Mouse (Mus musculus) 3T3-L1 (cell line): Measurements from ENCODE around the gene Lpar2.

ENCODE experiments used
- DNase-seq: peaks from one replicate; pipeline ENCODE4 v3.0.0-alpha.2; 2015; ENCODE audit warnings: low read depth, low spot score

The Lpar2 gene

GRCm38 (mm10) chr8:69822386-69823191 is at the start of gene Lpar2:
TSS of gene Lpar2 (plus strand) at chr8:69822429.
- DNase-seq: peak; percentile 43

DNA sequence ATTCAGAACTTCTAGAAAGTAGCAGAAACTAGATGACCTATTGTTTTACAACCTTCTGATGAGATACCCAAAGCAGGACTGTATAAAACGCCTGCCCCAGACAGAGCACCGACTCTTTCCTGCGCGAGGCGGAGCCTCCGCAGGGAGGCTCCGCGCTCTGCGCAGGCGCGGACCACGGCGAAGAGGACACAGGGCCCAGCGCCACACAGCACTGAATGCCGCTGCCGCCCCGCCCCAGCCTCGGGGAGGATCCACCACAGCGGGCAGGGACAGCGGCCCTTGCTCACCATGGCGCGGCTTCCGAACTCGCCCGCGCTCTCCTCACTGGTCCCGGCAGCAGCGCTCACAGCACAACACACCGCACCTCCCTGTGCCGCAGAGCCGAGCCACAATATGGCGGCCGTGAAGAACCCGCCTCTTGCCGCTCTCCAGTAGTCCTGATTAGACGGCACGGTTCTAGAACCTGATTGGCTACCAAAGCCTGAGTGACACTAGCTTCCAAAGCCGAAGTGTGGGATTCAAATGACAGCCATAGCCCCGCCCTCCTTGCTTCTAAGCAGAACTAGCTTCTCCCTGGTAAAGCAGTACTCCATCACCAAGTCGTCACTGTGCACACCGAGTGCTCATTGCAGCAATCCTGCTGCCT is 47.6 kb upstream of the Lpar2 start, which contains the start of gene Gm20422:
Gene Gm20422, minus strand, starts transcription at position 384 of the 646 bp plus-strand sequence.
- DNase-seq: peak; percentile 100

GRCm38 (mm10) chr8:69775149-69775534 is 47.1 kb upstream of the Lpar2 start:
- DNase-seq: no peak

DNA sequence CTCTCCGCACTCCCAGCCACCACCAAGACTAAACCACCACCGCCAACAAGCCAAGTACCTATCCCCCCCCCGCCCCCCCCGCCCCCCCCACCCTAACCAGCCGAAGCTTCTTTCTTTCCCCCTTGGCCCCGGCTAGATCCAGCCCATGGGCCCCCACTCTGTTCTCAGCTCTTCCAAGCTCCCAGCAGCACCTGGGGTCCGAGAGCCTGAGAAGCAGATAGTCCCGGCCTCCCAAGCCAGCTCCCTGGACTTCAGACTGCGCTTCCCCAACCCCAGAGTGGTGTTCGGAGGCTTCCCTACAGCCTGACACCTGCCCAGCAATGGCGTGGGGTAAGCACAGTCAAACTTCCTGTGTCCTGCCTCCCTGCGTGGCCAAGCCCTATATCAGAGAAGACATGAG is 45.1 kb upstream of the Lpar2 start:
- no peak for DNase-seq

DNA sequence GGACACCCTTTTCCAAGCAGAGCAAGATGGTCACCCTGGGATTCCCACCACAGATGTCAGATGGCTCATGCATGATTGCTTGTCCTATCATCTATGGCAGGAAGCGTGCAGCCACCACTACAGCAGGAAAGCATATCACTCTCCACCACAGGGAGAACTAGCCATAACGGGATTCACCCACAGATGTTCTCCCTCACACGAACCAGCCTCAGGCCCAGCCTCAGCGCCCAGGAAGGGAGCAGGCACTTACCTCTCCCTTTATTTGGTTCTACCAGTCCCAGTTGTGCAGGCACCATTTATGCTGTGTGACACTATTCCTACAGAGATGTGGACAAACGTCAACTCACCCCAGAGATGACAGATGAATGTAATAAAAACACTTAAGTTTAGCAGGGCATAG is 33.1 kb upstream of the Lpar2 start:
- no peak for DNase-seq

DNA sequence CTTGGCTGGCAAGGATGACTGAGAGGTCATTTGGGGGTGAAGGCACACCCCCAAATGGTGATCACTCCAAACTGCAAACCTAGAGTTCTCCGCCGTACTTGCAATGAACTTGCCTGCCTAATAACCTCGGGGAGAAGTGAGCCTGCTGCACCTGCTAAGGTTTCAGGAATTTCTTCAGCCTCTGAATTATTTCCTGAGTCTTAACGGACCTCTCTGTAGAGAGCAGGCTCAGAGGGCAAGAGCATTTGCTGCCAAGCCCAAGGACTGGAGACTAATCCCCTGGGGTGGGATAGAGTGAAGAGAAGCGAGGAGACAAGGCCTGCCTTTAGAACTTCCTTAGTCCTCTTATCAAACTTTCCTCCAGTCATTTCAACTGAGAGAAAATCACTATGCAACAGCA is 32.5 kb upstream of the Lpar2 start:
- no peak for DNase-seq

DNA sequence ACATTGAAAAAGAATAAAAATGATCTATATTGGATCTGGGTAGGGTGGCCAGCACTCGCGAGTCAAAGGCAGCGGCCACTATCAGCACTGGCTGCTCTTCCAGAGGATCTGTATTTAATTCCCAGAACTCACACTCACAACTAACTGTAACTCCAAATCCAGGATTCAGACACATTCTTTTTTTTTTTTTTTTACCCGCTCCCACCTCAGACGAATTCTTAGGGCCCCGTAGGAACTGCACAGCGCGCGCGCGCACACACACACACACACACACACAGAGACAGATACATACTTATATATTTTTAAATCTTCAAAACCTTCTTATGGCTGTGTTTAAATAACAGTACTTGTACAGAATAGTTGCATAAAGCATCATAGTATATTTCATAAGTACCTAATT is 31.9 kb upstream of the Lpar2 start:
- DNase-seq: peak; percentile 29

- DNase-seq: peak; percentile 92
Measured at GRCm38 (mm10) chr8:69790773-69791367, 31.4 kb upstream of the Lpar2 start, which contains the start of the genes Atp13a1 and Zfp866. TSS of gene Atp13a1 (plus strand) at chr8:69791163. TSS of gene Zfp866 (minus strand) at chr8:69791178.

GRCm38 (mm10) chr8:69791415-69792068 is 30.7 kb upstream of the Lpar2 start:
- peak; percentile 46 for DNase-seq

DNA sequence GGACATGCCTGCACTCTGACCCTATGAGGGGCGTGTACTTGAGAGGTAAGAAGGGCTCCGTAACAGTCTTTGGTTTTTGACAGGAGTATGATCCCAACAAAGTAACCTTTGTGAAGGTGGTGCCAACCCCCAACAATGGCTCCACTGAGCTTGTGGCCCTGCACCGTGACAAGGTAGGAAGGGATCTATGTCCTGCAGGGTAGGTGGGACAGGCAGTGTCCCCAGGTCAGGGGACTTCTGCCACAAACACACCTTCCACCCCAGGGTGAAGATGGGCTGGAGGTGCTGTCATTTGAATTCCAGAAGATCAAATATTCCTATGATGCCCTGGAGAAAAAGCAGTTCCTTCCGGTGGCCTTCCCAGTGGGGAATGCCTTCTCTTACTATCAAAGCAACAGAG is 28.6 kb upstream of the Lpar2 start:
- no peak for DNase-seq

DNA sequence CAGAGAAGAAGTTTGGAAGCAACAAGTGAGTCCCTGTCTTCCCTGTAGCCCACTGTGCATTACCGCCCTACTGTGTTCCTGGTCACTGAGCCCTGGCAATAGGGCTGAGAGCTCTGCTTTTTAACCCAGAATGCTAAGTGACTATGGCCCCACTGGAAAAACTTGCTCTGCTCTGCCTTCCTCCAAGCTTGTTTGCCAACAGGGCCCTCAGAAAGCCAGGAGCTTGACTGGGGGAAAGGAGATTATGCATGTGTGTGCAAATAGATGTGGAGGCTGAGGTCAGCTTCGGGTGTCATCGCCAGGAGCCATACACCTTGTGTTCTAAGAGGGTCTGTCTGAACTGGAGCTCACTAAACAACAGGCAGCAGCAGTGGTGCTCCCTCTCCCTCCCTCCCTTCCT is 28.1 kb upstream of the Lpar2 start:
- DNase-seq: no peak

DNA sequence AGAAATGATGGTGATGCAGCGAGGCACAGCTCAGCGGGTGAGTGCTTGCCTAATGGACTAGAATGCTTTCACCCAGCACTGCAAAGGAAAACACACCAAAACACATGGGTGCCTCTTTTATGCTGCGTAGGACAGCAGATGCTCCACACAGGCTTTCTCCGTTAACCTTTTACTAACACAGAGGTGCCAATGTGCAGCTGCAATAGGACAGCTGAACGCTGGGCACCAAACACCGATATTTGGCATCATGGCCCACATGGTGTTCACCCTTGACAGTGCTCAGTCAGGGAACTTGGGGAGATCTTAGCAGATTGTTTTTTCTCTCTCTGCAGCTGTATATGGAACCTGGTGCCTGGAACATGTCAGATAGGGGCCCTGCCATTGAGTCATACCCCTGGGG is 27.3 kb upstream of the Lpar2 start:
- DNase-seq: no peak

DNA sequence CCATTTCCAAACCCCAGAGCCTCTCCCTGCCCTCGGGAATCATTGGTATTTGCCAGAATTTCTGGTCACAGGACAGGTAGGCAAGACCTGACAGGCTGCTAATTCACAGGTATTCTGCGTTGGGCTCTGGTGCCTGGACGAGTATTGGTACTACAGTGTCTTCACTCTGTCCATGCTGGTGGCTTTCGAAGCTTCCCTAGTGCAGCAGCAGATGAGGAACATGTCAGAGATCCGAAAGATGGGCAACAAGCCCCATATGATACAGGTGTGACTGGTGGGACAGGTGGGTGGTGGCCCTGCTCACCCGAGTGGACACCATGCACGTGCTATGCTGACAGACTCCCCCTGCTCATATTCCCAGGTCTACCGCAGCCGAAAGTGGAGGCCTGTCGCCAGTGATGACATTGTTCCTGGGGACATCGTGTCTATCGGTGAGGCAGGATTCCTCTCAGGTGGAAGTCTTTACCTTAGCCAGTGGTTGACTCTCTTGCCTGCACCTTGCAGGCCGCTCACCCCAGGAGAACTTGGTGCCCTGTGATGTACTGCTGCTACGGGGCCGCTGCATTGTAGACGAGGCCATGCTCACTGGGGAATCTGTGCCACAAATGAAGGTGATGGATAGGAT is 25.4 kb upstream of the Lpar2 start:
- DNase-seq: no peak

DNA sequence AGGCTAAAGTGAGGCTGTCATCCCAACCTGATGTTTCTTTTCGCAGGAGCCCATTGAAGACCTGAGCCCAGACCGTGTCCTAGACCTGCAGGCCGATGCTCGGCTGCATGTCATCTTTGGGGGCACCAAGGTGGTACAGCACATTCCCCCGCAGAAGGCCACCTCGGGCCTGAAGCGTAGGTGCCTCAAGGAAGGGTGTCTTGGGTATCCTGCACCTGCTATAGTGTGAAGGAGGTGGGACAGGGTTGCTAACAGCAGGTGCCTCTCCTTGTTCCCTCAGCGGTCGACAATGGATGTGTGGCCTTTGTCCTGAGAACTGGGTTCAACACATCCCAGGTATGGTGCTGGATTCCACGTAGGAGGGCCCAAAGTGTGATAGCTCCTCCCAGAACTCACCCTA is 24.6 kb upstream of the Lpar2 start:
- DNase-seq: no peak

DNA sequence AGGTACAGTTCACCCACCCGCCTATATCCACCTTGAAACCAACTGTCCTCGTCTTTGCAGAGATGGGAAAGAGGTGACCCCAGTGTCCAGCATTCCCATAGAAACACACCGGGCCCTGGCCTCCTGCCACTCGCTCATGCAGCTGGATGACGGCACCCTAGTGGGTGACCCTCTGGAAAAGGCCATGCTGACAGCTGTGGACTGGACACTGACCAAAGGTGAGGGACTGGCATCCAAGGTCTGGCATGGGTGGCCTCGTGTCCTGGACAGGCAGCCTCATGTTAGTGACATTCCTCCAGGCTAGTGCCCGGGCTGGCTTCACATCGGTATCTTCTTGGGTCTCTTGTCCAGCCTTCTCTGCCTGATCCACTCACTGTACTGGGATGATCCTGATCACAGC is 23.0 kb upstream of the Lpar2 start:
- DNase-seq: no peak

DNA sequence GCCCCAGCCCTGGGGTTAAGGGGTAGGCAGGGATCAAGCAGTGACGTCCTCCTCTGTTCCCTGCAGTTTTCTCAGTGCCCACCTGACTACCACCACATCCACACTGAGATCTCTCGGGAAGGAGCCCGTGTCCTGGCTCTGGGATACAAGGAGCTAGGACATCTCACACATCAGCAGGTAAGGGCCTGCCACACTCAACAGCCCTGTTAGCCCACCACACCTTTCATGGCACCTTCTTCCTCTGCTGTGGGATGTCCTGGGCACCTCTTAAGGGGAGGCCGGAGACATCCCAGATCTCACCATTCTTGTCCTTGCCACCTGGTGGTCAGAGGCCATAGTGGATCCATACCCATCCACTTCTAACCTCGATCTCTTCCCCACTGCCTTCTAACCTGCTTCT is 22.3 kb upstream of the Lpar2 start:
- no peak for DNase-seq

DNA sequence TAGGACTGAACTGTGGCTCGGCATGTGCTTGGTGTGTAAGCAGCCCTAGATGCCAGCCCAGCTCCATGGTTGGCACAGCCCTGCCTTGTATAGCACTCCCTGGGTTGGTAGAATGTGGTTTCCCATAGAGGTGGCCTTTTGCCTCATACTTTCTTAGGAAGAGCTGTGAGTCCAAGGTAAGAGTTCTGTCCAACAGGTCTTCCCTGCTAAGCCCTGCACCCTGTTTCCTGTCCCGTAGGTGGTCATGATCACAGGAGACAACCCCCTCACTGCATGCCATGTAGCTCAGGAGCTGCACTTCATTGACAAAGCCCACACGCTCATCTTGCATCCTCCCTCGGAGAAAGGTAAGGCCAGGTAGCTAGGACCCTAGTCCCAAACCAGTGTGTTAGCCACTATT is 20.4 kb upstream of the Lpar2 start:
- no peak for DNase-seq

- no peak for DNase-seq
Measured at GRCm38 (mm10) chr8:69802216-69802615, 20.0 kb upstream of the Lpar2 start.

GRCm38 (mm10) chr8:69803366-69803765 is 18.9 kb upstream of the Lpar2 start:
- no peak for DNase-seq

- no peak for DNase-seq
Measured at GRCm38 (mm10) chr8:69804537-69804936, 17.7 kb upstream of the Lpar2 start.

GRCm38 (mm10) chr8:69805086-69805485 is 17.1 kb upstream of the Lpar2 start:
- DNase-seq: no peak

DNA sequence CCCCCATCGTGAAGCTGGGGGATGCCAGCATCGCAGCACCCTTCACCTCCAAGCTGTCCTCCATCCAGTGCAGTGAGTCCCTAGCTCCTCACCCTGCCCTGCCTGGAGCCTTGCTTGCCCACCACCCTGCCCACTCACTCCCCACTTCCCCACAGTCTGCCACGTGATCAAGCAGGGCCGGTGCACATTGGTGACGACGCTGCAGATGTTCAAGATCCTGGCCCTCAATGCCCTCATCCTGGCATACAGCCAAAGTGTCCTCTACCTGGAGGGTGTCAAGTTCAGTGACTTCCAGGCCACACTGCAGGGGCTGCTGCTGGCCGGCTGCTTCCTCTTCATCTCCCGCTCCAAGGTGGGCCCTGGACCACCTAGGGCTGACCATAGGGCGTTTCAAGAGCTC is 16.7 kb upstream of the Lpar2 start:
- no peak for DNase-seq
